Mouse (Mus musculus) cortical plate, adult 2 months (tissue): ENCODE results near the gene Unc93b1. TPM values are rescaled to one million over a fixed set of nuclear protein-coding genes. Genes with fewer than 3 reads are reported as not detected.

Source experiments
- H3K27ac ChIP-seq: fragments of 200-500 bp; 2 replicates; pipeline ENCODE4 v1.5.1; 2012; ENCODE audit warnings: low read length, control low read depth, inconsistent platforms; ENCODE audit not compliant: insufficient read depth
- H3K4me1 ChIP-seq: fragments of 200-500 bp; 2 replicates; pipeline ENCODE4 v1.6.1; 2011; ENCODE audit warnings: low read length; ENCODE audit not compliant: control insufficient read depth, insufficient read depth
- H3K4me3 ChIP-seq: fragments of 200-500 bp; 2 replicates; pipeline ENCODE4 v1.5.1; 2011; ENCODE audit warnings: mild to moderate bottlenecking, low read length, control low read depth; ENCODE audit not compliant: insufficient read depth
- CTCF ChIP-seq: fragments of 200-500 bp; IDR thresholded peaks from 2 replicates; pipeline ENCODE4 v1.5.1; 2011; ENCODE audit warnings: mild to moderate bottlenecking, control low read depth, low read length; ENCODE audit not compliant: insufficient read depth; ENCODE audit errors: extremely low read depth
- POLR2A ChIP-seq: fragments of 200-500 bp; IDR thresholded peaks from 2 replicates; pipeline ENCODE4 v1.6.1; 2011; ENCODE audit warnings: mild to moderate bottlenecking, low read length, control low read depth; ENCODE audit not compliant: insufficient read depth; ENCODE audit errors: extremely low read depth
- polyA plus RNA-seq: library from polyadenylated mRNA; depleted of rRNA; stranded (reverse); fragments of >200 nt; gene quantifications from 2 replicates; pipeline ENCODE4 v1.2.3, GENCODE M21; 2012; rRNA removed

The Unc93b1 gene
- polyA plus RNA-seq = 33.5 and 36.5 TPM in 2 replicates

- 0 out of 2 replicates have a peak, but pooled peaks cover 1% of the 10 kb centered on the region for H3K4me1 ChIP-seq
- H3K4me3 ChIP-seq = peak within 1 kb of the TSS; percentile 44
- 0 out of 2 replicates have a peak, but pooled peaks have one; percentile 8 for TF ChIP-seq POLR2A
- TF ChIP-seq CTCF = no peak
- no peak within 1 kb of the TSS for H3K27ac ChIP-seq
These were observed at the start of gene Unc93b1 for GRCm38 (mm10) chr19:3935032-3935895. Unc93b1 (plus strand) TSS chr19:3935186.

- TF ChIP-seq POLR2A (no peak), CTCF (no peak)
- no peak overlapping the region for H3K27ac ChIP-seq
- no peak overlapping the region for H3K4me3 ChIP-seq
- no peaks in the 10 kb centered on the region for H3K4me1 ChIP-seq
These were observed 45.9 kb upstream of the Unc93b1 start for GRCm38 (mm10) chr19:3889096-3889495.

GRCm38 (mm10) chr19:3890181-3890580 is 44.8 kb upstream of the Unc93b1 start:
- no peak overlapping the region for H3K27ac ChIP-seq
- TF ChIP-seq POLR2A = no peak
- TF ChIP-seq CTCF = peak; percentile 34

GRCm38 (mm10) chr19:3893545-3894116 is 41.4 kb upstream of the Unc93b1 start:
- no peaks in the 10 kb centered on the region for H3K4me1 ChIP-seq
- H3K27ac ChIP-seq = no peak overlapping the region
- no peak overlapping the region for H3K4me3 ChIP-seq
- TF ChIP-seq CTCF (no peak), POLR2A (no peak)

More at GRCm38 (mm10) chr19:3890181-3890580, 44.8 kb upstream of the Unc93b1 start:
- H3K4me1 ChIP-seq = no peaks in the 10 kb centered on the region
- no peak overlapping the region for H3K4me3 ChIP-seq

GRCm38 (mm10) chr19:3894294-3894693 is 40.7 kb upstream of the Unc93b1 start:
- H3K27ac ChIP-seq = no peak overlapping the region
- H3K4me1 ChIP-seq = no peaks in the 10 kb centered on the region
- no peak overlapping the region for H3K4me3 ChIP-seq
- TF ChIP-seq CTCF = no peak
- no peak for TF ChIP-seq POLR2A

GRCm38 (mm10) chr19:3895171-3895631 is 39.8 kb upstream of the Unc93b1 start:
- no peak overlapping the region for H3K27ac ChIP-seq

GRCm38 (mm10) chr19:3896208-3896607 is 38.8 kb upstream of the Unc93b1 start:
- TF ChIP-seq CTCF (no peak), POLR2A (no peak)
- Histone ChIP-seq H3K4me1 (no peaks in the 10 kb centered on the region), H3K27ac (no peak overlapping the region)

More at GRCm38 (mm10) chr19:3895171-3895631, 39.8 kb upstream of the Unc93b1 start:
- Histone ChIP-seq H3K4me3 (no peak overlapping the region), H3K4me1 (no peaks in the 10 kb centered on the region)
- no peak for TF ChIP-seq POLR2A

GRCm38 (mm10) chr19:3897557-3897956 is 37.4 kb upstream of the Unc93b1 start:
- TF ChIP-seq POLR2A = no peak
- no peak overlapping the region for H3K27ac ChIP-seq
- no peaks in the 10 kb centered on the region for H3K4me1 ChIP-seq
- no peak overlapping the region for H3K4me3 ChIP-seq

More at GRCm38 (mm10) chr19:3896208-3896607, 38.8 kb upstream of the Unc93b1 start:
- no peak overlapping the region for H3K4me3 ChIP-seq

GRCm38 (mm10) chr19:3898952-3899351 is 36.0 kb upstream of the Unc93b1 start:
- H3K4me3 ChIP-seq = no peak overlapping the region
- TF ChIP-seq POLR2A (no peak), CTCF (no peak)
- no peak overlapping the region for H3K27ac ChIP-seq
- no peaks in the 10 kb centered on the region for H3K4me1 ChIP-seq
